Mouse (Mus musculus): ENCODE measurements around the gene Chrdl2.

- TF ChIP-seq CTCF (IDR thresholded peaks at IDR 0.05; ENCODE audit: extremely low read depth, insufficient read depth, low read length) (no peak), POLR2A (IDR thresholded peaks at IDR 0.05; ENCODE audit: extremely low read depth, insufficient read depth, low read length) (peak; percentile 82)
Measured at GRCm38 (mm10) chr7:99980132-99980591, 25.8 kb upstream of the Chrdl2 start, which contains the start of gene Rnf169.

Data from cortical plate, adult 2 months (tissue).